Mouse (Mus musculus): ENCODE measurements at regions not wholly inside any gene's neighbourhood (a gene's known extent, or its start where the extent isn't known, plus 50 kb on each side); places are given as distances from the start of the nearest gene placed in this dataset.

- TF ChIP-seq POU5F1 (IDR thresholded peaks at IDR 0.05; ENCODE audit: borderline replicate concordance, low read length) = no peak
- TF ChIP-seq CTCF (conservative IDR thresholded peaks at IDR 0.05; ENCODE audit: low read length) = no peak
- no peak for TF ChIP-seq NANOG (IDR thresholded peaks at IDR 0.05; ENCODE audit: borderline replicate concordance, low read length)
Measured at GRCm38 (mm10) chr9:47368015-47368901, 161.7 kb upstream of the Cadm1 start.

Measured in E14TG2a.4 (cell line).